Mouse (Mus musculus): Measurements from ENCODE around the gene Plxnb1. TPM values are rescaled to one million over a fixed set of nuclear protein-coding genes. Genes with fewer than 3 reads are reported as not detected.

The Plxnb1 gene
- polyA plus RNA-seq (2012; rRNA removed) = 5.8 and 6.0 TPM in 2 replicates

- Histone ChIP-seq H3K27me3 (ENCODE audit: control insufficient read depth, insufficient read depth, low read length) (no peaks in the 10 kb centered on the region), H3K4me1 (ENCODE audit: control insufficient read depth, insufficient read depth, low read length) (peaks cover 17% of the 10 kb centered on the region), H3K36me3 (ENCODE audit: control insufficient read depth, insufficient read depth, low read length) (no peaks in the 10 kb centered on the region)
These were observed at the start of gene Plxnb1 for GRCm38 (mm10) chr9:109095137-109095982. TSS of gene Plxnb1 (plus strand) at chr9:109095389.

GRCm38 (mm10) chr9:109046306-109046705 is 48.9 kb upstream of the Plxnb1 start:
- TF ChIP-seq POLR2A (IDR thresholded peaks at IDR 0.05; ENCODE audit: control insufficient read depth, low read depth, low read length) (no peak), CTCF (IDR thresholded peaks at IDR 0.05; ENCODE audit: control insufficient read depth, insufficient read depth, insufficient replicate concordance, low read depth, low read length) (peak; percentile 68; the same call in 1 of the 2 replicates)
- H3K36me3 ChIP-seq (ENCODE audit: control insufficient read depth, insufficient read depth, low read length) = no peaks in the 10 kb centered on the region
- H3K27ac ChIP-seq (ENCODE audit: control insufficient read depth, insufficient read depth, low read depth, low read length) = no peak overlapping the region
- no peaks in the 10 kb centered on the region for H3K27me3 ChIP-seq (ENCODE audit: control insufficient read depth, insufficient read depth, low read length)
- H3K4me3 ChIP-seq (ENCODE audit: control insufficient read depth, low read depth, low read length) = no peak overlapping the region
- H3K4me1 ChIP-seq (ENCODE audit: control insufficient read depth, insufficient read depth, low read length) = no peaks in the 10 kb centered on the region; the same call in 1 of the 2 replicates

More at GRCm38 (mm10) chr9:109095137-109095982, at the start of gene Plxnb1:
- H3K27ac ChIP-seq (ENCODE audit: control insufficient read depth, insufficient read depth, low read depth, low read length) = peak within 1 kb of the TSS; percentile 63
- peak within 1 kb of the TSS; percentile 86 for H3K4me3 ChIP-seq (ENCODE audit: control insufficient read depth, low read depth, low read length)
- TF ChIP-seq POLR2A (IDR thresholded peaks at IDR 0.05; ENCODE audit: control insufficient read depth, low read depth, low read length) (peak; percentile 27), CTCF (IDR thresholded peaks at IDR 0.05; ENCODE audit: control insufficient read depth, insufficient read depth, insufficient replicate concordance, low read depth, low read length) (no peak)

GRCm38 (mm10) chr9:109049316-109049715 is 45.9 kb upstream of the Plxnb1 start:
- Histone ChIP-seq H3K27me3 (ENCODE audit: control insufficient read depth, insufficient read depth, low read length) (no peaks in the 10 kb centered on the region), H3K27ac (ENCODE audit: control insufficient read depth, insufficient read depth, low read depth, low read length) (no peak overlapping the region), H3K4me3 (ENCODE audit: control insufficient read depth, low read depth, low read length) (no peak overlapping the region), H3K4me1 (ENCODE audit: control insufficient read depth, insufficient read depth, low read length) (no peaks in the 10 kb centered on the region), H3K36me3 (ENCODE audit: control insufficient read depth, insufficient read depth, low read length) (no peaks in the 10 kb centered on the region)
- TF ChIP-seq CTCF (IDR thresholded peaks at IDR 0.05; ENCODE audit: control insufficient read depth, insufficient read depth, insufficient replicate concordance, low read depth, low read length) (no peak), POLR2A (IDR thresholded peaks at IDR 0.05; ENCODE audit: control insufficient read depth, low read depth, low read length) (no peak)

- no peak for TF ChIP-seq CTCF (IDR thresholded peaks at IDR 0.05; ENCODE audit: control insufficient read depth, insufficient read depth, insufficient replicate concordance, low read depth, low read length)
- no peak for TF ChIP-seq POLR2A (IDR thresholded peaks at IDR 0.05; ENCODE audit: control insufficient read depth, low read depth, low read length)
- no peak overlapping the region for H3K27ac ChIP-seq (ENCODE audit: control insufficient read depth, insufficient read depth, low read depth, low read length)
- no peaks in the 10 kb centered on the region for H3K27me3 ChIP-seq (ENCODE audit: control insufficient read depth, insufficient read depth, low read length)
- H3K36me3 ChIP-seq (ENCODE audit: control insufficient read depth, insufficient read depth, low read length) = no peaks in the 10 kb centered on the region
- H3K4me3 ChIP-seq (ENCODE audit: control insufficient read depth, low read depth, low read length) = no peak overlapping the region
- no peaks in the 10 kb centered on the region for H3K4me1 ChIP-seq (ENCODE audit: control insufficient read depth, insufficient read depth, low read length)
These were observed 45.1 kb upstream of the Plxnb1 start for GRCm38 (mm10) chr9:109049996-109050673.

- H3K4me3 ChIP-seq (ENCODE audit: control insufficient read depth, low read depth, low read length) = no peak overlapping the region
- H3K4me1 ChIP-seq (ENCODE audit: control insufficient read depth, insufficient read depth, low read length) = no peaks in the 10 kb centered on the region
- TF ChIP-seq CTCF (IDR thresholded peaks at IDR 0.05; ENCODE audit: control insufficient read depth, insufficient read depth, insufficient replicate concordance, low read depth, low read length) (no peak), POLR2A (IDR thresholded peaks at IDR 0.05; ENCODE audit: control insufficient read depth, low read depth, low read length) (no peak)
- no peak overlapping the region for H3K27ac ChIP-seq (ENCODE audit: control insufficient read depth, insufficient read depth, low read depth, low read length)
- no peaks in the 10 kb centered on the region for H3K27me3 ChIP-seq (ENCODE audit: control insufficient read depth, insufficient read depth, low read length)
- H3K36me3 ChIP-seq (ENCODE audit: control insufficient read depth, insufficient read depth, low read length) = no peaks in the 10 kb centered on the region
These were observed 44.6 kb upstream of the Plxnb1 start for GRCm38 (mm10) chr9:109050674-109050997.

GRCm38 (mm10) chr9:109051011-109051501 is 44.1 kb upstream of the Plxnb1 start:
- TF ChIP-seq CTCF (IDR thresholded peaks at IDR 0.05; ENCODE audit: control insufficient read depth, insufficient read depth, insufficient replicate concordance, low read depth, low read length) = no peak
- no peak for TF ChIP-seq POLR2A (IDR thresholded peaks at IDR 0.05; ENCODE audit: control insufficient read depth, low read depth, low read length)

More at GRCm38 (mm10) chr9:109051011-109051501, 44.1 kb upstream of the Plxnb1 start:
- Histone ChIP-seq H3K36me3 (ENCODE audit: control insufficient read depth, insufficient read depth, low read length) (no peaks in the 10 kb centered on the region), H3K4me1 (ENCODE audit: control insufficient read depth, insufficient read depth, low read length) (no peaks in the 10 kb centered on the region), H3K27ac (ENCODE audit: control insufficient read depth, insufficient read depth, low read depth, low read length) (no peak overlapping the region), H3K27me3 (ENCODE audit: control insufficient read depth, insufficient read depth, low read length) (no peaks in the 10 kb centered on the region), H3K4me3 (ENCODE audit: control insufficient read depth, low read depth, low read length) (no peak overlapping the region)
